Mouse (Mus musculus) gastrocnemius, adult 8-10 months (tissue): Measurements from ENCODE around the gene Smarca4. TPM values are rescaled to one million over a fixed set of nuclear protein-coding genes. Genes with fewer than 3 reads are reported as not detected.

Experiments
- DNase-seq, 2 experiments: peaks; one replicate each; pipeline ENCODE4 v3.0.0; 2022; ENCODE audit warnings: low spot score in 2 of 2
- total RNA-seq, 4 experiments: library from RNA; stranded (reverse); gene quantifications; 2 replicates each; pipeline ENCODE4 v1.2.4; 2022

The Smarca4 gene
- total RNA-seq, 4 experiments from 2014 or later: 37.3 to 40.9 (median 38.5) TPM

GRCm38 (mm10) chr9:21717015-21717414 lies 101.0 kb downstream of the Smarca4 start:
- DNase-seq: no peak

GRCm38 (mm10) chr9:21721036-21721435 lies 105.1 kb downstream of the Smarca4 start:
- DNase-seq: peak; percentile 32 to 52

GRCm38 (mm10) chr9:21723377-21724146 lies 107.6 kb downstream of the Smarca4 start, which contains the start of gene Ldlr:
Ldlr (plus strand) TSS chr9:21723483.
- peak; percentile 82 for DNase-seq

- DNase-seq: peak; percentile 86 to 87
Measured at GRCm38 (mm10) chr9:21724147-21724536, 108.2 kb downstream of the Smarca4 start.

GRCm38 (mm10) chr9:21725224-21726121 lies 109.5 kb downstream of the Smarca4 start:
- no peak for DNase-seq

GRCm38 (mm10) chr9:21726218-21726975 lies 110.4 kb downstream of the Smarca4 start:
- DNase-seq: no peak

- no peak for DNase-seq
Measured at GRCm38 (mm10) chr9:21728261-21728832, 112.4 kb downstream of the Smarca4 start.

GRCm38 (mm10) chr9:21729264-21729663 lies 113.3 kb downstream of the Smarca4 start:
- no peak for DNase-seq

GRCm38 (mm10) chr9:21732288-21732687 lies 116.3 kb downstream of the Smarca4 start:
- no peak for DNase-seq

GRCm38 (mm10) chr9:21733446-21733845 lies 117.5 kb downstream of the Smarca4 start:
- DNase-seq: no peak

- no peak for DNase-seq
Measured at GRCm38 (mm10) chr9:21733989-21734388, 118.0 kb downstream of the Smarca4 start.

GRCm38 (mm10) chr9:21735126-21735525 lies 119.2 kb downstream of the Smarca4 start:
- no peak for DNase-seq

- no peak for DNase-seq
Measured at GRCm38 (mm10) chr9:21736580-21736979, 120.6 kb downstream of the Smarca4 start.

- no peak for DNase-seq
Measured at GRCm38 (mm10) chr9:21737188-21737587, 121.2 kb downstream of the Smarca4 start.

GRCm38 (mm10) chr9:21738776-21739175 lies 122.8 kb downstream of the Smarca4 start:
- no peak for DNase-seq

- no peak for DNase-seq
Measured at GRCm38 (mm10) chr9:21740427-21740826, 124.5 kb downstream of the Smarca4 start.

- DNase-seq: no peak
Measured at GRCm38 (mm10) chr9:21741514-21741913, 125.5 kb downstream of the Smarca4 start.

- DNase-seq: no peak
Measured at GRCm38 (mm10) chr9:21747238-21747774, 131.3 kb downstream of the Smarca4 start.

GRCm38 (mm10) chr9:21748033-21748432 lies 132.1 kb downstream of the Smarca4 start:
- no peak for DNase-seq

- DNase-seq: no peak
Measured at GRCm38 (mm10) chr9:21748491-21748890, 132.5 kb downstream of the Smarca4 start.
